Mouse (Mus musculus) midbrain, embryonic 13.5 days (tissue): ENCODE results near the gene Heg1. TPM values are rescaled to one million over a fixed set of nuclear protein-coding genes. Genes with fewer than 3 reads are reported as not detected.

Experiments used
- ATAC-seq: fragments of 200-750 bp; cut with Nextera tagmentation; 2 replicates; pipeline ENCODE4 v1.8.0; 2017; ENCODE audit warnings: mild to moderate bottlenecking, moderate TSS enrichment, moderate library complexity
- H3K27ac ChIP-seq: fragments of 300-500 bp; sonication (generic); 2 replicates; pipeline ENCODE4 v1.5.1; 2015; ENCODE audit warnings: inconsistent platforms, mild to moderate bottlenecking, moderate library complexity
- H3K27me3 ChIP-seq: fragments of 300-500 bp; sonication (generic); 2 replicates; pipeline ENCODE4 v1.6.1; 2015; ENCODE audit warnings: mild to moderate bottlenecking, inconsistent platforms
- H3K36me3 ChIP-seq: fragments of 300-500 bp; sonication (generic); 2 replicates; pipeline ENCODE4 v1.6.1; 2015; ENCODE audit warnings: mild to moderate bottlenecking, inconsistent platforms
- H3K4me1 ChIP-seq: fragments of 300-500 bp; sonication (generic); replicated peaks from 2 replicates; pipeline ENCODE4 v1.6.1; 2015; ENCODE audit warnings: inconsistent platforms
- H3K4me2 ChIP-seq: fragments of 300-500 bp; sonication (generic); replicated peaks from 2 replicates; pipeline ENCODE4 v1.6.1; 2015; ENCODE audit warnings: moderate library complexity, mild to moderate bottlenecking, inconsistent platforms
- H3K4me3 ChIP-seq: fragments of 300-500 bp; sonication (generic); replicated peaks from 2 replicates; pipeline ENCODE4 v1.5.1; 2015; ENCODE audit warnings: mild to moderate bottlenecking, inconsistent platforms
- H3K9ac ChIP-seq: fragments of 300-500 bp; sonication (generic); replicated peaks from 2 replicates; pipeline ENCODE4 v1.6.1; 2015; ENCODE audit warnings: mild to moderate bottlenecking, inconsistent platforms
- H3K9me3 ChIP-seq: fragments of 300-500 bp; sonication (generic); 2 replicates; pipeline ENCODE4 v1.6.1; 2016; ENCODE audit warnings: mild to moderate bottlenecking, inconsistent platforms
- WGBS: fragments of 180-500 bp; shearing (Covaris S2); methylation state at CpG from one replicate; pipeline ENCODE4 v1.1.7; 2015; 5-methylcytosine and 5-hydroxymethylcytosine counted together
- polyA plus RNA-seq: library from polyadenylated mRNA; unstranded; fragments of >200 nt; fragmentation: Nextera tagmentation; extraction: Ambion mirVana; gene quantifications from 2 replicates; pipeline ENCODE4 v1.2.1, GENCODE M21; 2015

The Heg1 gene
- polyA plus RNA-seq, 1 experiment from 2014 or later: 19.2 TPM

DNA sequence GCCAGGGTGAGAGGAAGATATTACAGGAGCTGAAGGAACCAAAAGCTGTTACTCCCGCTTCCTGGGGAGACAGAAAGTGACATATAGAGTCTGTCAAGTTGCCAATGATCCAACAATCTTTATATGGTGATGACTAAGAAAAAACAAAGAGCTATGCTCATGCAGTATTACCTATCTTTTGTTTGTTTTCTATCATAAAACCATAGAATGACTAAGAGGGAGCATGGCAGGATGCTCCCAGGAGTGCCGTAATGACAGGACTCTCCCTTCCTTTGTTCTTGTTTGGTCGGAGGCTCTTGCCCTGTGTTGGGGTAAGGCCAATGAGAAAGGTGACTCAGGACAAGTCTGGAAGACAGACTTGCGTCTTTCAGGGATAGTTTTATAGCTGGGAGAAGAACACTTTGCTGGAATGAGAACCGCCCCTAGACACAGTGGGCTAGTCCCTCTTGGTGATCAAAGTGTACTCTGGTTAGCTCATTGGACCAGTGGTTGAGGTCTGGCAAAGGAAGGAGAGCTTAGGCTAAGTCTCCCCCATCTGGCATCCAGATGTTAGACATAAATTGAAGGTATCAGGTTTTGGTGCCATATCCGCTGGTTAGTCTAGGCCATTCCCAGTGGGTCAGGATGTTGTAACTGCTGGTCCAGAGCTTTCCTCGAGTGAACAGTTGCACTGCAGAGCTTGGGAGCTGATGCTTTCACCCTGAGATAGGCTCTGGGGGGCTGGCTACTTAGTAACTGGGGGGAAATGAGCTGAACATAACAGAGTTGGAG, 55.0 kb downstream of the Heg1 start:
- no peak overlapping the region for H3K4me3 ChIP-seq
- no peaks in the 10 kb centered on the region for H3K27me3 ChIP-seq
- peaks cover 78% of the 10 kb centered on the region for H3K4me1 ChIP-seq
- no peak for ATAC-seq
- H3K9me3 ChIP-seq: no peaks in the 10 kb centered on the region
- 86% methylated on average over 7 of the region's 7 CpGs for WGBS
- H3K9ac ChIP-seq: no peak overlapping the region
- H3K4me2 ChIP-seq: no peak overlapping the region
- H3K27ac ChIP-seq: no peak overlapping the region
- peaks cover 14% of the 10 kb centered on the region; the same call in 1 of the 2 replicates for H3K36me3 ChIP-seq

DNA sequence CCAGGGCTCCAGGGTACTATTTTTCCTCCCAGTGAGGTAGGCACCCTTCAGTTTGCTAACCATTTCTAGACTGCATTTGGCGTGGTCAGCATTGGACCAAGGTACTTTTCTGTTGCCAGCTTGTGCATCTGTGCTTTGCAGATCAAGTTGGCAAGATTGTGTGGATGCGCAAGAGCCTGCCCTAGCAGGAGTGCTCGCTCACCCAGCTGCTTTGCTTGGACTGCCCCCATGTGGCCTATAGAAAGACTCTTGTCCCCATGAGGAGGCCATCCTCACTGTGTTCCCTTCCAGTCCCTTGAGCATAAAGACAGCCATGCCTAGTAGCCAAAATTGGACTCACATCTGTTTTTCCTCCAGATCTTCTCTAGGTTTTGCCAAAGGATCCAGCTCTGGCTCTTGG, 55.6 kb downstream of the Heg1 start:
- H3K4me3 ChIP-seq: no peak overlapping the region
- 46% methylated on average over 3 of the region's 3 CpGs for WGBS
- no peaks in the 10 kb centered on the region for H3K27me3 ChIP-seq
- no peak overlapping the region for H3K4me2 ChIP-seq
- peaks cover 14% of the 10 kb centered on the region; the same call in 1 of the 2 replicates for H3K36me3 ChIP-seq
- peaks cover 73% of the 10 kb centered on the region for H3K4me1 ChIP-seq
- H3K9ac ChIP-seq: no peak overlapping the region
- H3K27ac ChIP-seq: no peak overlapping the region
- no peaks in the 10 kb centered on the region for H3K9me3 ChIP-seq
- peak; percentile 65; the same call in 1 of the 2 replicates for ATAC-seq

DNA sequence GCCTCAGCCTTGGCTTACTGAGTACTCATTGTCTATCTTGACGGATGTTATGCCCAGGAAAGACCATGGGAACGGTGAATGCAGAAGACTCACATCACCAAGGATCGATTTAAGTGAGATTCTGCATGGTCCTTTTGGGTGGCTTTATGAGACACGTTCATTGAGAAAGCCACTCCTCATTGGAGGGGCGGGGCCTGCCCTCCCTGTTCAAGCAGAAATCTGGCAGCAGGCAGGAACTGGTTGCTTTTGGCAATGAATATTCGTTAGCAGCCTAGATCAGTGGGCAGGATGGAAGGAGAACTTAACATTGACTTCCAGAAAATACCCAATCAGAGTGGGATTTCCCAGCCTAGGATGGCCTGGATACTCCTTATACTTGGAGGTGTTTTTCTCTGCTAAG, 56.2 kb downstream of the Heg1 start:
- H3K9ac ChIP-seq: no peak overlapping the region
- 46% methylated on average over 6 of the region's 6 CpGs for WGBS
- peaks cover 67% of the 10 kb centered on the region for H3K4me1 ChIP-seq
- ATAC-seq: no peak
- no peaks in the 10 kb centered on the region for H3K9me3 ChIP-seq
- no peak overlapping the region for H3K4me3 ChIP-seq
- H3K4me2 ChIP-seq: no peak overlapping the region
- H3K36me3 ChIP-seq: peaks cover 14% of the 10 kb centered on the region; the same call in 1 of the 2 replicates
- no peaks in the 10 kb centered on the region for H3K27me3 ChIP-seq
- no peak overlapping the region for H3K27ac ChIP-seq

DNA sequence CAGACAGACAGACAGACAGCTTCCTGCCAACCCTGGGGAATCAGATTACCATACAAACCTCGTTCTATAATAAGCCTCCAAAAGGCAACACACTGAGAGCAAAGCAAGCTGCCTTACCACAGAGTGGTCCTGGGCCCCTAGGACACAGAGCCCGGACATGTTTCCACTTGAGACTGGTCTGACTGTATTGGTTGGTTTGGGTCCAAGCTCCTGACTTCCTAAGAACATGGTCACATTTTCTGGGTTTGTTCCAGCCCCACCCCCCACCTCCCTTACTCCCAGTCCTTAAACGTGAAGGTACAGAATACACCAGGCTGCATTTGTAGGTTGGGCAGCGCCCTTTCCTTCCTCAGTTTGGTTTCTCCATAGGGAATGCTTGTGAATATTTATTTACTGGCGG, 57.6 kb downstream of the Heg1 start:
- 0 out of 2 replicates have a peak overlapping the region, but pooled peaks have one; percentile 59 for H3K27ac ChIP-seq
- 56% methylated on average over 5 of the region's 5 CpGs for WGBS
- peaks cover 54% of the 10 kb centered on the region for H3K4me1 ChIP-seq
- H3K4me3 ChIP-seq: no peak overlapping the region
- peaks cover 14% of the 10 kb centered on the region; the same call in 1 of the 2 replicates for H3K36me3 ChIP-seq
- no peaks in the 10 kb centered on the region for H3K9me3 ChIP-seq
- H3K9ac ChIP-seq: no peak overlapping the region
- no peak overlapping the region for H3K4me2 ChIP-seq
- no peak for ATAC-seq
- no peaks in the 10 kb centered on the region for H3K27me3 ChIP-seq

DNA sequence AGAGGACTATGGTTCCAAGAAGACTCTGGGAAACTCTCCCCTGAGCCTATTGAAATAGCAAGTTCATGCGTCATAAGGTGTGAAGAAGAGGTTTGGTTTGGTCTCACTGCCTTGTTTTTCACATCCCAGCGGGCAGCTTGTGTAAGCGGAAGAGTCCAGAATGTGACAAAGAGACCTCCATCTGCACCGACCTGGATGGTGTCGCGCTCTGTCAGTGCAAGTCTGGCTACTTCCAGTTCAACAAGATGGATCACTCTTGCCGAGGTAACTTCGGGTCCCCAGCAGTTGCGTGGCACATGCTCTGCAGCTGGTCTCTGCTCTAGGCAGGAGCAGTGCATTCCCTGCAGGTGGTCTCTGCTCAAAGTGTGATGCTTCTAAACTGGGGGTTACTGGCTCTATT, 58.1 kb downstream of the Heg1 start:
- no peak overlapping the region for H3K4me3 ChIP-seq
- no peak overlapping the region for H3K9ac ChIP-seq
- H3K4me1 ChIP-seq: peaks cover 51% of the 10 kb centered on the region
- no peak overlapping the region for H3K4me2 ChIP-seq
- no peak overlapping the region for H3K27ac ChIP-seq
- 79% methylated on average over 9 of the region's 9 CpGs for WGBS
- peaks cover 14% of the 10 kb centered on the region; the same call in 1 of the 2 replicates for H3K36me3 ChIP-seq
- no peaks in the 10 kb centered on the region for H3K9me3 ChIP-seq
- no peak for ATAC-seq
- no peaks in the 10 kb centered on the region for H3K27me3 ChIP-seq

DNA sequence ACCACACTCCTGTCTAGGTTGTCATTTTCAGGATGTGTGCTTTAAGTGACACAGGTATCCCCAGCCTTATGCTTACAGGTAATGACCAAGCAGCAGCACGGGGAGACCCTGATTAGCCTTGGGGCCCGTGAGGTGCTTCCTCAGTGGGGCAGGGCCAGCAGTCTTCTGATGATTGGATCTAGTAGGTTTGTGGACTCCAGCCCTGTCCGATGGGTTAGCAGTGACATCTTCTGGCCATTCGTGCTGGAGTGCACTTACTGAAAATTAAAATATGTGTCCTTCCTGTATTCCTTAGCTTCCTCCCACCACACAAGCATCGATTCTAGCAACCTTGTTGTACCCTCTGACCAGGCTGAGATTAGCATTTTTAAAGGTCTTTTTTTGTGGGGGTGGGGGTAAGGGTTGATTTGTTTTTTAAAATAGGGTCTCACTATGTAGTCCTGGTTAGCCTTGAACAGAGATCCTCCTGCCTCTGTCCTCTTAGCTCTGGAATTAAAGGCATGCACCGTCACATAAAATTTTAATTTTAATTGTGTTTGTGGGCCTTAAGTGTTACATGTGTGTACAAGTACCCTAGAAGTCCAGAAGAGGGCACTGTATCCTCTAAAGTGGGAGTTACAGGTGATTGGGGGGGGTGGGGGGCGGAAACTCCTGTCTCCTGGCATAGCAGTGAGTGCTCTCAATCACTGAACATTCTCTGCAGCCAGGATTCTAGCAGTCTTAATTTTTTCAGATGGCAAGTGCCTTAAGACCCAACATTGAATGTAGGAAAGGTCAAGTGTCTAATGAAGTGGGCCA, 60.7 kb downstream of the Heg1 start:
- H3K4me2 ChIP-seq: no peak overlapping the region
- H3K4me1 ChIP-seq: peaks cover 30% of the 10 kb centered on the region
- H3K9me3 ChIP-seq: no peaks in the 10 kb centered on the region
- WGBS: 61% methylated on average over 7 of the region's 7 CpGs
- H3K27ac ChIP-seq: no peak overlapping the region
- peaks cover 17% of the 10 kb centered on the region; the same call in 1 of the 2 replicates for H3K36me3 ChIP-seq
- no peaks in the 10 kb centered on the region for H3K27me3 ChIP-seq
- H3K4me3 ChIP-seq: no peak overlapping the region
- no peak overlapping the region for H3K9ac ChIP-seq
- ATAC-seq: peak; percentile 71; the same call in 1 of the 2 replicates

DNA sequence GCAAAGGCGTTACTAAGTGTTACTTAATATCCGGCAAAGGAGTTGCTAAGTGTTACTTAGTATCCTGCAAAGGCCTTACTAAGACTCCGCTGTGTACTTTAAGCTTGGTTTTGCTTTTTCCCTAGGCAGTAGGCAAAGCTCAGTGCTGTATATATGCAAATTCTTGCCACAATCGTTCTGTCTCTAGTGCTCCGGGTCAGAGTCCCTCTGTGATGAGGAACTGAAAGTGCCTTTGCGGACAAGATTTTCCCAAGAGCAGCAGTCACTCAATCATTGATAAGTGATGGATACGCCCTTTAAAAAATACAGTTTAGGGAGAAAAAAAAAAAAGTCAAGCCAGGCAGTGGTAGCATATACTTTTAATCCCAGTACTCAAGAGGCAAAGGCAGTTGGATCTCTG, 61.3 kb downstream of the Heg1 start:
- no peaks in the 10 kb centered on the region for H3K9me3 ChIP-seq
- peaks cover 24% of the 10 kb centered on the region for H3K4me1 ChIP-seq
- no peak overlapping the region for H3K9ac ChIP-seq
- 82% methylated on average over 7 of the region's 7 CpGs for WGBS
- peaks cover 17% of the 10 kb centered on the region; the same call in 1 of the 2 replicates for H3K36me3 ChIP-seq
- no peak overlapping the region for H3K4me3 ChIP-seq
- H3K27me3 ChIP-seq: no peaks in the 10 kb centered on the region
- no peak for ATAC-seq
- no peak overlapping the region for H3K4me2 ChIP-seq
- H3K27ac ChIP-seq: no peak overlapping the region

DNA sequence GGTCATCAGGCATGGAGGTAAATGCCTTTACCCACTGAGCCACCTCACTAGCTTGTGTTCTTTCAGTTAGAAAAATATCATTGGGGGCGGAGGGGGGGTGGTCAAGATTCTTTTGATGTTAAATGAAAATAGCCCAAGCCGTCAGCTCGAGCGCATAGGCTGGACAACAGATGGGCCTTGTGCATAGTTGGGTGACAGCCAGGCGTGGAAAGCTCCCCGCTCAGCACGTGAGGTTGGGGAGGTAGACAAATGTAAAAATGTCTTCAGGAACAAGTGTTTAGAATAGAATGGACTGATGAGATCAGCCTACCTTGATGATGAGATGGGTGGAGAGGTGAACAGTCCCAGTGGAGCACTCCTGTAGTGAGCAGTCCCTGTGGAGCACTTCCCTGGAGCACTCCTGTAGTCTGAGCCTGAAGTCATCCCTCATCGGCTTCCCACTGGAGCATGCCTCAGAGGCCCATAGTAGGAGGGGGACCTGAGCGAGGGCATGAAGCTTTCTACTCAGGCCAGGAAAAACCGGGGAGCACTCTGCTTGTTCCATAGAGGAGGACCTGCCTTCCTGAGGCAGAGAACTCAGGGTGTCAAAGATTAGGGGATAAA, 62.0 kb downstream of the Heg1 start:
- WGBS: 84% methylated on average over 10 of the region's 10 CpGs
- ATAC-seq: no peak
- no peaks in the 10 kb centered on the region for H3K27me3 ChIP-seq

DNA sequence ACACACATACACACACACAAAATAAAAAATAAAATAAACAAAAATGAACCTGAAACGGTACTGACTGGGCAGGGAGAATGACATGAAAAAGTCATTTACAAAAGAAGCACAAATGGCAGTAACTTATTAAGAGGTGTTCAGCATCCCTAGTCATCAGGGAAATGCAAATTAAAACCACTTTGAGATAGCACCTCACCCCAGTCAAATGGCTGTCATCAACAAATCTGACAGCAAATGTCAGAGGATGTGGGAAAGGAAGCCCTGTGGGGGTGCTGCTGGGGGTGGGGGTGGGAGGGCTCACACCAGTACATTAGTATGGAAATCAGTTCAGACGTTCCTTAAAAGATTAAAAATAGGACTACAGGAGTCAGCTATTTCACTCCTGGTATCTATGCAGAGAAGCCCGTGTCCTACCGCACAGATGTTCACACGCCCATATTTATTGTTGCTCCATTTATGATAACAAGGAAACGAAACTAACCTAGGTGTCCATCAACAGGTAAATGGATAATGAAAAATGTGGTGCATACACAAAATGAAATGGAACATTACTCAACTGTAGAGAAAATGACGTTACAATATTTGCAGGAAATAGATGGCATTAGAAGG, 63.3 kb downstream of the Heg1 start:
- Histone ChIP-seq H3K4me3 (no peak overlapping the region), H3K4me1 (0 out of 2 replicates have a peak, but pooled peaks cover 4% of the 10 kb centered on the region), H3K9ac (no peak overlapping the region), H3K4me2 (no peak overlapping the region), H3K36me3 (peaks cover 23% of the 10 kb centered on the region), H3K27me3 (no peaks in the 10 kb centered on the region), H3K27ac (no peak overlapping the region), H3K9me3 (no peaks in the 10 kb centered on the region)
- no peak for ATAC-seq
- 67% methylated on average over 7 of the region's 7 CpGs for WGBS

More for the DNA sequence above, 62.0 kb downstream of the Heg1 start:
- H3K4me3 ChIP-seq: no peak overlapping the region
- H3K36me3 ChIP-seq: peaks cover 20% of the 10 kb centered on the region
- H3K4me2 ChIP-seq: no peak overlapping the region
- H3K9me3 ChIP-seq: no peaks in the 10 kb centered on the region
- H3K4me1 ChIP-seq: peaks cover 17% of the 10 kb centered on the region
- no peak overlapping the region for H3K9ac ChIP-seq
- no peak overlapping the region for H3K27ac ChIP-seq

DNA sequence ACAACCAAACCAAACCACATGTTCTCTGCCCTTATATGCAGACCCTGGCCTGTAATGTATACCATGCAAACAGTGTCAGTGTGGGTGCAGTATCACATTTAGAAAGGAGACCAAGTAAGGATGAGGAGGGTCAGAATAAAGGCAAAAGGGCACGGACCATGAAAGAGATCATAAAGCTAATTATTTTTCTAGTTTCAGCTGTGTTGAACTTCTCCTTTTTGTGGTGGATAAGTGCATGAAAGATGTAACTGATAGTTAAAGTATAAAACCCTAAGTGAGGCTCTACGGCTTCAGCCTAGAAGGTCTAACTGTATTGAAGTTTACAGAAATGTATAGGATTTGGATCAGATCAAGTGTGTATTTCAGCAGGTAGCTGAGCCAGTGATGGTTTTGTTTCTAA, 63.8 kb downstream of the Heg1 start:
- no peaks in the 10 kb centered on the region for H3K27me3 ChIP-seq
- no peak overlapping the region for H3K27ac ChIP-seq
- 0 out of 2 replicates have a peak, but pooled peaks cover 4% of the 10 kb centered on the region for H3K4me1 ChIP-seq
- H3K4me2 ChIP-seq: no peak overlapping the region
- ATAC-seq: no peak
- H3K4me3 ChIP-seq: no peak overlapping the region
- H3K36me3 ChIP-seq: peaks cover 22% of the 10 kb centered on the region
- H3K9me3 ChIP-seq: no peaks in the 10 kb centered on the region
- no peak overlapping the region for H3K9ac ChIP-seq
- 92% methylated on average over 2 of the region's 2 CpGs for WGBS

DNA sequence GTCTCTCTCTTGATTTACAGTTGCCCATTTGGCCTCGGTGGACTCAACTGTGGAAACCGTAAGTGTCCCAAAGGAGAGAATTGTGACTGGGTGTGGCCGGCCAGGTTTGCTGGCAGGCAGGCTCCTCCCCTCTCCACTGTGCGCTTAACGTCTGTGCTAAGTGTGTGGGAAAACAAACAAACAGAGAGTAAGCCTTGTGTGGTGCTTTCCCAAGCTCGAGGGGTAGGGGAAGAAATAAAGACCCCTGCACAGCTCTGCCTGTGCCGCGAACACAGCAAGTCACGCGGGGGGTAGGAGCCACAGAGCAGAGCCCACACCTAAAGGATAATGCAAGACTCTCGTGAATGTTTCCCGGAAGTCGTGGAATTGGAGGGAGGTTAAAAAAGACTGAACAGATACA, 67.0 kb downstream of the Heg1 start:
- Histone ChIP-seq H3K9me3 (no peaks in the 10 kb centered on the region), H3K4me3 (no peak overlapping the region), H3K4me1 (0 out of 2 replicates have a peak, but pooled peaks cover 4% of the 10 kb centered on the region), H3K4me2 (no peak overlapping the region), H3K36me3 (peaks cover 36% of the 10 kb centered on the region), H3K27me3 (no peaks in the 10 kb centered on the region), H3K27ac (no peak overlapping the region), H3K9ac (no peak overlapping the region)
- ATAC-seq: no peak
- 54% methylated on average over 13 of the region's 13 CpGs for WGBS
